Comparison of ENCODE assay signal across 10 mouse cellular contexts in the genomic region with DNA sequence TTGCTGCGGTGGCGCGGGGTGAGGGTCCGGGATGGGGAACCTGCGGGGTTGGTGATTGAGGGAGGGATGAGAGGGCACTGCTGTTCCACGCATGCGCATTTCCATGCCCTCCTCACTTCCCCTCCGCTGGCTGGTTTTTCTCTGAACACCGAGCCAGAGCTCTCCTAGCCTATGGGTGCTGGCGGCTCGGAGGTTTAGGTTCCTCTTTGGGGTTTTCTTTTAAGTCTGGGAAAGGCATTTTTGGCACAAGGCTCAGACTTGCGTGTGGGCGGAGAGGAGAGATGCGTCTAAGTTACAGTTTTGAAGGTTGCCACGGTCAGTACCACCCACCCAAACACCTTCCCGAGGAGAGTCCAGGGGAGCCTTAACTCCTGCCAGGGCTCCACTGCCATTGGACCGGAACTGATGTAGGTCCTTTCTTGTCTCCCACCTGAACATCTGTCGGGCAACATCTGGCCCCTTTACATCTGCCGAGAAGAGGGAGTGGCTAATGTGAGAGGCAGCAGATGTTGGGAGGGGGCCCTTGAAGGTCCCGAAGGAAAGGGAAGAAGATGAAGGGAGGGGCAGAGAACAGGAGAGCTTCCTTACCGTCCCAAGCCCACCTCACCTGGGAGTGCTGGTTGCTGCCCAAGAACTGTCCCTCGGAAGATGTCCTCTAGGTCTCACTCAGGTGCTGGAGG. TPM values are rescaled to one million over a fixed set of nuclear protein-coding genes. Genes with fewer than 3 reads are reported as not detected.
A peak's percentile ranks its signal among the peaks of the same experiment; 100 is the strongest.
DNase-seq lines count a peak whose midpoint lies in the region; ATAC-seq and TF ChIP-seq lines count a peak whose summit lies in the region.
"Had no signal": no experiment of that assay in that cellular context is flagged by ENCODE, and none has a peak within 500 bp of the region (broad histone marks: within the 10 kb centered on the region; RNA-seq: fewer than 3 reads in every experiment).

No protein-coding gene starts in this region.

- H3K27me3 ChIP-seq in heart, embryonic 14.5 days (ENCODE audit: control insufficient read depth, insufficient read depth, low read length) = peaks cover 52% of the 10 kb centered on the region
- no peaks in the 10 kb centered on the region for H3K27me3 ChIP-seq in CH12.LX (replicated peaks)
- H3K27me3 ChIP-seq in forebrain, embryonic 12.5 days = peaks cover 37% of the 10 kb centered on the region
- peaks cover 56% of the 10 kb centered on the region for H3K27me3 ChIP-seq in limb, embryonic 13.5 days

- in situ Hi-C loops in CH12.LX (cut with MboI; ENCODE audit: low pct_ligation_motif_present, low pct_unique_long_range_greater_than_20kb, low sequenced_read_pairs) = no loop called here

- H3K27ac ChIP-seq in heart, embryonic 14.5 days (replicated peaks in 1 of 2; ENCODE audit: control insufficient read depth in 1 of 2, insufficient read depth in 1 of 2, low read depth in 2 of 2, low read length in 2 of 2) = no peak overlapping the region
- peak overlapping the region; percentile 87 for H3K27ac ChIP-seq in CH12.LX (ENCODE audit: insufficient read depth, low read depth)
- H3K27ac ChIP-seq in forebrain, embryonic 12.5 days = no peak overlapping the region
- no peak overlapping the region for H3K27ac ChIP-seq in limb, embryonic 13.5 days

- ATAC-seq in heart, embryonic 14.5 days (ENCODE audit: insufficient number of reproducible peaks, insufficient read depth, low FRiP score, low read depth) = no peak
- ATAC-seq in forebrain, embryonic 12.5 days (ENCODE audit: low FRiP score) = no peak
- ATAC-seq in limb, embryonic 13.5 days (ENCODE audit: low FRiP score, low read depth) = 0 out of 2 replicates have a peak, but pooled peaks have one; percentile 48
- peak; percentile 86 for ATAC-seq in monocyte, adult 5-6 weeks (replicated peaks; ENCODE audit: insufficient number of reproducible peaks, low FRiP score, low TSS enrichment, poor library complexity, severe bottlenecking)
- ATAC-seq: Patski had no signal

- peaks cover 0 to 3% of the 10 kb centered on the region in 2 experiments; a peak in 2 of 4 replicates for H3K4me1 ChIP-seq in heart, embryonic 14.5 days (ENCODE audit: control insufficient read depth in 2 of 2, insufficient read depth in 2 of 2, low read length in 2 of 2)
- peaks cover 45 to 96% of the 10 kb centered on the region in 2 experiments for H3K4me1 ChIP-seq in CH12.LX (ENCODE audit: control insufficient read depth in 1 of 2, insufficient read depth in 2 of 2)
- peaks cover 9% of the 10 kb centered on the region for H3K4me1 ChIP-seq in forebrain, embryonic 12.5 days
- peaks cover 11% of the 10 kb centered on the region for H3K4me1 ChIP-seq in limb, embryonic 13.5 days

- H3K79me2 ChIP-seq in CH12.LX (replicated peaks; ENCODE audit: control insufficient read depth, extremely low read depth, insufficient read depth, poor library complexity, severe bottlenecking) = peaks cover 8% of the 10 kb centered on the region

- H3K9ac ChIP-seq in heart, embryonic 14.5 days (ENCODE audit: low read length) = no peak overlapping the region
- peak overlapping the region; percentile 39 for H3K9ac ChIP-seq in CH12.LX (ENCODE audit: insufficient read depth, low read depth)
- H3K9ac ChIP-seq in forebrain, embryonic 12.5 days = peak overlapping the region; percentile 29; the same call in 1 of the 2 replicates
- peak overlapping the region; percentile 39; the same call in 1 of the 2 replicates for H3K9ac ChIP-seq in limb, embryonic 13.5 days

- dilution Hi-C loops in CH12.LX (cut with MboI; ENCODE audit: extremely low pct_ligation_motif_present, extremely low pct_unique_long_range_greater_than_20kb, low sequenced_read_pairs) = no loop called here

- DNase-seq in heart, postnatal 4 days = no peak
- DNase-seq in CH12.LX (ENCODE audit: extremely low read depth) = peak; percentile 82
- no peak for DNase-seq in urinary bladder, postnatal 25 days (ENCODE audit: low spot score)
- no peak for DNase-seq in testis, postnatal 10 days (ENCODE audit: low spot score)

- peak; percentile 49; the same call in 1 of the 2 replicates for TF ChIP-seq POLR2A in CH12.LX (IDR thresholded peaks at IDR 0.05; ENCODE audit: low read depth, low read length)

- H3K36me3 ChIP-seq in heart, embryonic 14.5 days (ENCODE audit: control insufficient read depth, insufficient read depth, low read length) = no peaks in the 10 kb centered on the region
- peaks cover 2 to 50% of the 10 kb centered on the region in 2 experiments for H3K36me3 ChIP-seq in CH12.LX (replicated peaks in 1 of 2; ENCODE audit: control insufficient read depth in 1 of 2, insufficient read depth in 1 of 2, low read length in 1 of 2)
- H3K36me3 ChIP-seq in forebrain, embryonic 12.5 days (replicated peaks) = no peaks in the 10 kb centered on the region
- H3K36me3 ChIP-seq in limb, embryonic 13.5 days = no peaks in the 10 kb centered on the region

- WGBS in heart, embryonic 14.5 days = 21% methylated on average over 22 of the region's 22 CpGs
- 28% methylated on average over 22 of the region's 22 CpGs for WGBS in forebrain, embryonic 12.5 days
- 12% methylated on average over 22 of the region's 22 CpGs for WGBS in limb, embryonic 13.5 days

- peak overlapping the region; percentile 26; a peak in 3 of 4 replicates for H3K4me3 ChIP-seq in heart, embryonic 14.5 days (ENCODE audit: control insufficient read depth in 1 of 2, insufficient read depth in 1 of 2, low read depth in 1 of 2, low read length in 2 of 2)
- peak overlapping the region in 2 of 3 experiments; percentile 32 to 43 for H3K4me3 ChIP-seq in CH12.LX (replicated peaks in 1 of 3; ENCODE audit: low read depth in 2 of 3, low read length in 2 of 3, poor library complexity in 1 of 3)
- H3K4me3 ChIP-seq in forebrain, embryonic 12.5 days (replicated peaks) = peak overlapping the region; percentile 33
- H3K4me3 ChIP-seq in limb, embryonic 13.5 days = peak overlapping the region; percentile 32

- no peak for TF ChIP-seq EP300 in CH12.LX (IDR thresholded peaks at IDR 0.05; ENCODE audit: low read length)

- no peak for TF ChIP-seq CTCF in CH12.LX (conservative IDR thresholded peaks at IDR 0.05 in 1 of 2, IDR thresholded peaks at IDR 0.05 in 1 of 2; ENCODE audit: low read depth in 2 of 2, low read length in 2 of 2)

- peak overlapping the region; percentile 57 for H3K4me2 ChIP-seq in heart, embryonic 14.5 days (ENCODE audit: low read length)
- peak overlapping the region; percentile 75 for H3K4me2 ChIP-seq in CH12.LX (ENCODE audit: insufficient read depth, low read depth, poor library complexity, severe bottlenecking)
- H3K4me2 ChIP-seq in forebrain, embryonic 12.5 days = peak overlapping the region; percentile 52
- H3K4me2 ChIP-seq in limb, embryonic 13.5 days (replicated peaks) = peak overlapping the region; percentile 63

- H3K9me3 ChIP-seq in heart, embryonic 14.5 days (ENCODE audit: control insufficient read depth, low read length) = no peaks in the 10 kb centered on the region
- no peaks in the 10 kb centered on the region for H3K9me3 ChIP-seq in CH12.LX (replicated peaks; ENCODE audit: low read length)
- H3K9me3 ChIP-seq in forebrain, embryonic 12.5 days = no peaks in the 10 kb centered on the region
- H3K9me3 ChIP-seq in limb, embryonic 13.5 days = no peaks in the 10 kb centered on the region

- no peak for TF ChIP-seq RAD21 in CH12.LX (IDR thresholded peaks at IDR 0.05; ENCODE audit: low read depth, low read length)

TF ChIP-seq in CH12.LX, 34 proteins besides CTCF, POLR2A, EP300 and RAD21 (continues in another document):
- TF ChIP-seq MAX (IDR thresholded peaks at IDR 0.05; ENCODE audit: low read length) (no peak), ZKSCAN1 (IDR thresholded peaks at IDR 0.05; ENCODE audit: borderline replicate concordance, low read depth, low read length) (no peak), KAT2A (IDR thresholded peaks at IDR 0.05; ENCODE audit: insufficient replicate concordance, low read length) (no peak), MEF2A (IDR thresholded peaks at IDR 0.05; ENCODE audit: borderline replicate concordance, low read depth, low read length) (peak; percentile 34; the same call in 1 of the 2 replicates), MAZ (IDR thresholded peaks at IDR 0.05; ENCODE audit: low read depth, low read length) (no peak), NRF1 (IDR thresholded peaks at IDR 0.05; ENCODE audit: low read depth, low read length) (peak; percentile 89), RCOR1 (conservative IDR thresholded peaks at IDR 0.05; ENCODE audit: low read depth, low read length) (no peak; the same call in 1 of the 2 replicates), MAFK (IDR thresholded peaks at IDR 0.05; ENCODE audit: insufficient replicate concordance, low read length) (no peak), UBTF (IDR thresholded peaks at IDR 0.05; ENCODE audit: low read depth, low read length) (0 out of 2 replicates have a peak, but pooled peaks have one; percentile 6), SMC3 (IDR thresholded peaks at IDR 0.05; ENCODE audit: low read depth, low read length) (no peak), HCFC1 (IDR thresholded peaks at IDR 0.05; ENCODE audit: low read depth, low read length) (peak; percentile 9; the same call in 1 of the 2 replicates), IRF4 (IDR thresholded peaks at IDR 0.05; ENCODE audit: low read depth, low read length) (no peak), BHLHE40 (IDR thresholded peaks at IDR 0.05; ENCODE audit: low read depth, low read length) (0 out of 2 replicates have a peak, but pooled peaks have one; percentile 30), JUN (IDR thresholded peaks at IDR 0.05; ENCODE audit: insufficient read depth, low read depth, low read length) (no peak), NELFE (IDR thresholded peaks at IDR 0.05; ENCODE audit: low read depth, low read length) (peak; percentile 35; the same call in 1 of the 2 replicates), MXI1 (IDR thresholded peaks at IDR 0.05; ENCODE audit: low read depth, low read length) (0 out of 2 replicates have a peak, but pooled peaks have one; percentile 38), POLR2AphosphoS2 (IDR thresholded peaks at IDR 0.05; ENCODE audit: low read depth, low read length) (no peak), ELF1 (IDR thresholded peaks at IDR 0.05; ENCODE audit: low read depth, low read length) (no peak), CHD1 (IDR thresholded peaks at IDR 0.05; ENCODE audit: low read depth, low read length) (no peak), GABPA (IDR thresholded peaks at IDR 0.05; ENCODE audit: insufficient replicate concordance, low read depth, low read length) (no peak), MYC (IDR thresholded peaks at IDR 0.05; ENCODE audit: low read depth, low read length) (peak; percentile 23; the same call in 1 of the 2 replicates)

RNA-seq across cellular contexts. Expression of a gene that starts 8.5 kb away (rescaled TPM):
- polyA plus RNA-seq in heart, embryonic 14.5 days (2014; fragmentation: Nextera tagmentation; extraction: Ambion mirVana) = 0.08 and 0.09 TPM in 2 replicates
- under 1 TPM; 0.25 to 0.45 TPM for total RNA-seq in heart, postnatal 4 days (2021)
- total RNA-seq in CH12.LX (2012; rRNA removed) (13.7 and 19.7 TPM in 2 replicates), CH12.LX (2014; rRNA removed) (2.4 and 5.0 TPM in 2 replicates)
- 48.0 and 61.1 TPM in 2 replicates for polyA plus RNA-seq in CH12.LX (2012; ENCODE audit: insufficient read length, low read depth)
- polyA plus RNA-seq in forebrain, embryonic 12.5 days (2016; fragmentation: Nextera tagmentation; extraction: Ambion mirVana) = 0.05 and 0.09 TPM in 2 replicates
- 3.7 and 4.6 TPM in 2 replicates for polyA plus RNA-seq in limb, embryonic 13.5 days (2015; fragmentation: Nextera tagmentation; extraction: Ambion mirVana)
- 9.8 to 41.3 TPM (median 12.1 TPM) in 3 replicates for total RNA-seq in monocyte, adult 5-6 weeks (2017)
- total RNA-seq: left cerebral cortex, postnatal 36 days had no signal

Comparison
In these comparisons a context has a peak if more than half of its experiments do, and no peak if none do; other contexts are left out.
1. ATAC-seq: peak in limb, embryonic 13.5 days (single experiment) and monocyte, adult 5-6 weeks (single experiment); none in heart, embryonic 14.5 days (single experiment) and forebrain, embryonic 12.5 days (single experiment).
2. Peak in every context shown above with its lines, with median percentiles within 50 percentile points of each other: H3K4me2 ChIP-seq and H3K4me3 ChIP-seq.